Mouse (Mus musculus) midbrain, embryonic 16.5 days (tissue): ENCODE measurements at regions not wholly inside any gene's neighbourhood (a gene's known extent, or its start where the extent isn't known, plus 50 kb on each side); places are given as distances from the start of the nearest gene placed in this dataset.

Experiments used
- ATAC-seq: fragments of 200-750 bp; cut with Nextera tagmentation; 2 replicates; pipeline ENCODE4 v1.8.0; 2017; ENCODE audit warnings: moderate TSS enrichment
- H3K27ac ChIP-seq: fragments of 300-500 bp; sonication (generic); 2 replicates; pipeline ENCODE4 v1.5.1; 2014; ENCODE audit warnings: mild to moderate bottlenecking, low read length, mixed read lengths
- H3K27me3 ChIP-seq: fragments of 300-500 bp; sonication (generic); 2 replicates; pipeline ENCODE4 v1.6.1; 2014; ENCODE audit warnings: low read depth, low read length, mixed read lengths; ENCODE audit not compliant: control insufficient read depth, insufficient read depth
- H3K36me3 ChIP-seq: fragments of 300-500 bp; sonication (generic); 2 replicates; pipeline ENCODE4 v1.6.1; 2014; ENCODE audit warnings: mild to moderate bottlenecking, low read length, moderate library complexity, mixed read lengths; ENCODE audit not compliant: control insufficient read depth, insufficient read depth
- H3K4me1 ChIP-seq: fragments of 300-500 bp; sonication (generic); 2 replicates; pipeline ENCODE4 v1.6.1; 2014; ENCODE audit warnings: mild to moderate bottlenecking, low read length, mixed read lengths; ENCODE audit not compliant: control insufficient read depth, insufficient read depth
- H3K4me2 ChIP-seq: fragments of 300-500 bp; sonication (generic); 2 replicates; pipeline ENCODE4 v1.6.1; 2014; ENCODE audit warnings: mild to moderate bottlenecking, low read length, mixed read lengths
- H3K4me3 ChIP-seq: fragments of 300-500 bp; sonication (generic); 2 replicates; pipeline ENCODE4 v1.5.1; 2014; ENCODE audit warnings: low read depth, mild to moderate bottlenecking, low read length, moderate library complexity, mixed read lengths
- H3K9ac ChIP-seq: fragments of 300-500 bp; sonication (generic); 2 replicates; pipeline ENCODE4 v1.6.1; 2014; ENCODE audit warnings: low read depth, low read length, mixed read lengths
- H3K9me3 ChIP-seq: fragments of 300-500 bp; sonication (generic); replicated peaks from 2 replicates; pipeline ENCODE4 v1.6.1; 2014; ENCODE audit warnings: mild to moderate bottlenecking, low read length, mixed read lengths; ENCODE audit not compliant: control insufficient read depth, poor library complexity, severe bottlenecking
- WGBS: fragments of 180-500 bp; shearing (Covaris S2); extraction: QIAGEN DNeasy Blood & Tissue Kit; methylation state at CpG from one replicate; pipeline ENCODE4 v1.1.7; 2014; 5-methylcytosine and 5-hydroxymethylcytosine counted together

- Histone ChIP-seq H3K9ac (no peak overlapping the region), H3K9me3 (no peaks in the 10 kb centered on the region), H3K4me2 (no peak overlapping the region), H3K4me1 (peaks cover 3% of the 10 kb centered on the region), H3K36me3 (no peaks in the 10 kb centered on the region), H3K27me3 (no peaks in the 10 kb centered on the region), H3K4me3 (no peak overlapping the region), H3K27ac (no peak overlapping the region)
- ATAC-seq = no peak
- WGBS = 95% methylated on average over 7 of the region's 7 CpGs
Observed at GRCm38 (mm10) chr2:178563287-178563686, 133.0 kb downstream of the Cdh26 start.

- H3K27ac ChIP-seq = no peak overlapping the region
- ATAC-seq = no peak
- no peaks in the 10 kb centered on the region for H3K36me3 ChIP-seq
- H3K9ac ChIP-seq = no peak overlapping the region
- 82% methylated on average over 8 of the region's 8 CpGs for WGBS
- no peak overlapping the region for H3K4me3 ChIP-seq
- H3K4me2 ChIP-seq = no peak overlapping the region
- H3K27me3 ChIP-seq = no peaks in the 10 kb centered on the region
- H3K4me1 ChIP-seq = no peaks in the 10 kb centered on the region
- no peaks in the 10 kb centered on the region for H3K9me3 ChIP-seq
Observed at GRCm38 (mm10) chr2:178565368-178565818, 135.1 kb downstream of the Cdh26 start.

- Histone ChIP-seq H3K4me3 (no peak overlapping the region), H3K9me3 (no peaks in the 10 kb centered on the region), H3K9ac (no peak overlapping the region), H3K36me3 (no peaks in the 10 kb centered on the region), H3K4me1 (no peaks in the 10 kb centered on the region), H3K4me2 (no peak overlapping the region), H3K27me3 (no peaks in the 10 kb centered on the region), H3K27ac (no peak overlapping the region)
- WGBS = 75% methylated on average over 7 of the region's 7 CpGs
- no peak for ATAC-seq
Observed at GRCm38 (mm10) chr2:178567493-178567892, 137.2 kb downstream of the Cdh26 start.

GRCm38 (mm10) chr2:178572301-178572700 is 142.0 kb downstream of the Cdh26 start:
- no peaks in the 10 kb centered on the region for H3K36me3 ChIP-seq
- H3K4me3 ChIP-seq = no peak overlapping the region
- H3K4me2 ChIP-seq = no peak overlapping the region
- no peak for ATAC-seq
- no peak overlapping the region for H3K9ac ChIP-seq
- WGBS = 83% methylated on average over 5 of the region's 5 CpGs
- no peaks in the 10 kb centered on the region for H3K27me3 ChIP-seq
- no peaks in the 10 kb centered on the region for H3K9me3 ChIP-seq
- H3K27ac ChIP-seq = no peak overlapping the region
- peaks cover 3% of the 10 kb centered on the region for H3K4me1 ChIP-seq

- no peak for ATAC-seq
- Histone ChIP-seq H3K4me3 (no peak overlapping the region), H3K27me3 (no peaks in the 10 kb centered on the region), H3K4me1 (peaks cover 3% of the 10 kb centered on the region), H3K36me3 (no peaks in the 10 kb centered on the region), H3K9me3 (no peaks in the 10 kb centered on the region), H3K4me2 (no peak overlapping the region), H3K27ac (no peak overlapping the region), H3K9ac (no peak overlapping the region)
- 46% methylated on average over 4 of the region's 4 CpGs for WGBS
Observed at GRCm38 (mm10) chr2:178574859-178575258, 144.5 kb downstream of the Cdh26 start.

GRCm38 (mm10) chr2:178575403-178575802 is 145.1 kb downstream of the Cdh26 start:
- Histone ChIP-seq H3K36me3 (no peaks in the 10 kb centered on the region), H3K9me3 (no peaks in the 10 kb centered on the region), H3K4me2 (no peak overlapping the region), H3K27me3 (no peaks in the 10 kb centered on the region), H3K9ac (no peak overlapping the region), H3K27ac (no peak overlapping the region), H3K4me3 (no peak overlapping the region), H3K4me1 (peaks cover 3% of the 10 kb centered on the region)
- 55% methylated on average over 6 of the region's 6 CpGs for WGBS
- 0 out of 2 replicates have a peak, but pooled peaks have one; percentile 9 for ATAC-seq

- WGBS = 71% methylated on average over 7 of the region's 7 CpGs
- ATAC-seq = no peak
Observed at GRCm38 (mm10) chr2:178576067-178576466, 145.7 kb downstream of the Cdh26 start.

GRCm38 (mm10) chr2:178579571-178579970 is 149.2 kb downstream of the Cdh26 start:
- Histone ChIP-seq H3K9ac (no peak overlapping the region), H3K4me2 (no peak overlapping the region), H3K36me3 (no peaks in the 10 kb centered on the region), H3K4me3 (no peak overlapping the region), H3K27me3 (no peaks in the 10 kb centered on the region), H3K4me1 (peaks cover 7% of the 10 kb centered on the region), H3K9me3 (no peaks in the 10 kb centered on the region), H3K27ac (no peak overlapping the region)
- WGBS = 87% methylated on average over 6 of the region's 6 CpGs
- no peak for ATAC-seq

More at GRCm38 (mm10) chr2:178576067-178576466, 145.7 kb downstream of the Cdh26 start:
- H3K4me3 ChIP-seq = no peak overlapping the region
- no peaks in the 10 kb centered on the region for H3K27me3 ChIP-seq
- no peak overlapping the region for H3K4me2 ChIP-seq
- H3K9ac ChIP-seq = no peak overlapping the region
- no peak overlapping the region for H3K27ac ChIP-seq
- H3K36me3 ChIP-seq = no peaks in the 10 kb centered on the region
- no peaks in the 10 kb centered on the region for H3K9me3 ChIP-seq
- peaks cover 8% of the 10 kb centered on the region for H3K4me1 ChIP-seq

- WGBS = 87% methylated on average over 12 of the region's 12 CpGs
- no peak overlapping the region for H3K27ac ChIP-seq
Observed at GRCm38 (mm10) chr2:178581306-178581705, 151.0 kb downstream of the Cdh26 start.

More at GRCm38 (mm10) chr2:178581306-178581705, 151.0 kb downstream of the Cdh26 start:
- no peak for ATAC-seq
- H3K4me3 ChIP-seq = no peak overlapping the region
- no peaks in the 10 kb centered on the region for H3K9me3 ChIP-seq
- peaks cover 5% of the 10 kb centered on the region for H3K4me1 ChIP-seq
- no peak overlapping the region for H3K4me2 ChIP-seq
- H3K36me3 ChIP-seq = no peaks in the 10 kb centered on the region
- no peaks in the 10 kb centered on the region for H3K27me3 ChIP-seq
- no peak overlapping the region for H3K9ac ChIP-seq
